Mouse (Mus musculus) cerebellum, adult 18-20 months (tissue): ENCODE measurements around the gene Tmem254b.
"Not testable (repeated sequence)": the region's sequence is repeated elsewhere in the genome, so short reads cannot be mapped to it uniquely, and the experiment has no call there.

Experiments used
- DNase-seq, 2 experiments: peaks; one replicate each; pipeline ENCODE4 v3.0.0; 2021

The Tmem254b gene

DNA sequence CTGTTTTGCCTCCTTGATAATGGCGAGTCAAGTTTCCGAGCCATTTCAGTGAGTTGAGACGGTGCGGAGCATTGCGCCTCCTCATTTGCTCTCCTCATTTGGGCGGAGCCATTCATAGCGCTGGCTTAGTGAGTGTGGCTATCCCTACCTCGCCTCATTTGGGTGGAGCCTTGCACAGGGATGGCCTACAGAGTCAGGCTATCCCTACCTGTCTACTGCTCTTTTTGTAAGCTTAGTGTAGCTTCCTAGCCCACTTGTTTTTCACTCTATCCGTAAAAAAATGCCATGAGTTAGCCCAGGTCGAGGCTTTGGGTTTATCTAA lies at the start of gene Tmem254b:
Gene Tmem254b (minus strand): TSS at position 116 of the 322 bp plus-strand sequence.
- DNase-seq, result not testable (repeated sequence)

- DNase-seq, result not testable (repeated sequence)
Observed at GRCm38 (mm10) chr14:26237183-26237582, 30.3 kb upstream of the Tmem254b start.

DNA sequence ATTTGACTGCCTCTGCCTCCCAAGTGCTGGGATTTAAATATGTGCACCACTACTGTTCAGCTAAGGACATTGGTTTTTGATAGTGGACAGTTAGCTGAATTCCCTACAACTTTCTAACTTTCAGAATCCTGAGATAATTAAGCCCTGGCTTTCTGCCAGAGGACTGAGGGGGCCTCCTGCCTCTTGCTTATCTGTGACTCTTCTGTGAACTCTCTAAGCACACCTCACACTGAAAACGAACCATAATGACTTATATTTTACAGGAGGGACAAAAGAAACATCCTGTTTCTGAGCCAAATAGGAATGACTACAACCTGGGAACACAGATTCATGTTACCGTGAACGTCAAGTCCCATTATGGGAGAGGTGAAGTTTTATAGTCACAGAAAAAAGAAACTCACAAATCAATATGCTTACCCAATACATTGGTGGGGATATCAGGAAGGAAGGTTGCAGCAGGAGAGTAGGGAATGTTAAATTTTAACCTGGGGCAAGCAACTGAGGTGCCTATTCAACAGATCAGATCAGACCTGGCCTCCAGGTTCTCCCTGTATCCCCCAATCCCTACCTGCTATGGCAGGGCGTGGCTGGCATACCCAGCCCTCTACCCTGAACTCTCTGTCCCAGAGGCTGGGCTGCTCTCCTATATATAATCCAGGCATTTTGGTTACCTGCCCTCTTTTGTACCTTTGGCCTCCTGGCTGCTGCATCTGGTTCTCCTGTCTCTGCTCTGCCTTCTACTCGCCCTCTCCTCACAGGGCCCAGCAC lies 9.6 kb upstream of the Tmem254b start:
- not testable (repeated sequence) for DNase-seq

DNA sequence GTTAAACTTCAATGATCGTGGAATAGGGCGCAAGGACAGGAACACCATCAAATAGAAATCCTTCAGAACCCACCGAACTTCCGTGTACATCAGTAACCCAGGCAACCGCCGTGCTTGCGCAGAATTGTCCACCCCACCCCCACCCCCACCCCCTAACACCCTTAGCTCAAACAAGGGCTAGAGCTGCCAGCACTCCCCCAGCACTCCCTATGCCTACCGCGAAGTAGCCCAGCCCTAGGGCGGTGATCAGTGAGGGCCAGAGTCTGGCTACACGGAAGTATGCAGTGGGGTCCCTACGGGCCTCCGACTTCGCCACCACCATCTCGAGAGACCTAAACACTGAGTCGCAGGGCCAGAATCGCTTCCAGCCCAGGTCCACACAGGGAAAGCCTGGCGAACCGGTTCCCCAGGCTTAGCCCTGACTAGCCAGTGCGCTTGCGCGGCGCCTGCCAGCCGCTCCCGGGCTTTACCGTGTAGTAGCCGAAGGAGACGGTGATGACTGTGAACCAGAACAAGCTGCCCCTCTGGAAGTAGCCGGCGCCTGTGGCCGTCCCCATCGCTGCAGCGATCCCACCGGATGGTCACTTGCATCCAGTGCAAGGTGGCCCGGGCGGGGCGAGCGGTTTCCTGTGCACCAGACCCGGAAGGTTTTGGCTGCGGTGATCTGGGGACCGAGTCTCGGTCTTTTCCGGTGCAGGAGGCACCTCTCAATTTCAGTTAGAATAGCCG lies 480 bp downstream of the Tmem254b start:
- not testable (repeated sequence) for DNase-seq

DNA sequence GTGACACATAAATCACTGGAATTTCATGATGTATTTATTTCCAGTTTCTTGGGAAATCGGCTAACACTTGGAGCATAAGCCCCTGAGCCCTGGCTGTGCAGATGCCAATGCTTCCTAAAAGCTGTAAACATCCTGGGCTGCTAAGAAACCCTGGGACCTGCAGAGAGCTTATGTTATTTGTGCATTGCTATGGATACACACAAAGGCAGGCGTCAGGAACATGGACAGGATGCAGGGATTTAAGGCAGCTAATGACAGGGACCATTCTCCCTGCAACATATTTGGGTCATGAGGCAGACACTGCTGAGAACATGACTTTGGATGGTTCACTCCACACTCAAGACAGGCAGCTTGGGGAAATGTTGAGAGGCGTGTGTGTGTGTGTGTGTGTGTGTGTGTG lies 9.0 kb downstream of the Tmem254b start:
- not testable (repeated sequence) for DNase-seq

DNA sequence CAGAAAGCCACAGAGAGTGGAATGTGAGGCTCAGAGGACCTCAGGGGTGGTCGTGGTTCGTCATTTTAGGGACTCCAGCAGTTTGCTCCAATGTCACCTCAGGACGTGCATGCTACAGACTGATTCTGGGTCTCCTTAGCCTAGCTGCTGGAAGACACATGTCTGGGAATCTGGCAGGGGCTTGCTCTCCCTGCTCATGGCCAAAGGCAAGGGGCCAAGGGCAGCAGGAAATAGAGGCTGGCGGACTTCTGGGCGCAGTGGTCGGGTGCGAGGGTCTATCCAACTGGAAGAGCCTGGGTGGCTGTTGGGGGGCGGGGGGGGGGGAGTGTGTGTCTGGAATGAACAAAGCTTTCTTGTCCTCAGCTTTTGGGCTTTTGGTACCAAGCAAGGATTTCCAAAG lies 18.5 kb downstream of the Tmem254b start:
- not testable (repeated sequence) for DNase-seq

DNA sequence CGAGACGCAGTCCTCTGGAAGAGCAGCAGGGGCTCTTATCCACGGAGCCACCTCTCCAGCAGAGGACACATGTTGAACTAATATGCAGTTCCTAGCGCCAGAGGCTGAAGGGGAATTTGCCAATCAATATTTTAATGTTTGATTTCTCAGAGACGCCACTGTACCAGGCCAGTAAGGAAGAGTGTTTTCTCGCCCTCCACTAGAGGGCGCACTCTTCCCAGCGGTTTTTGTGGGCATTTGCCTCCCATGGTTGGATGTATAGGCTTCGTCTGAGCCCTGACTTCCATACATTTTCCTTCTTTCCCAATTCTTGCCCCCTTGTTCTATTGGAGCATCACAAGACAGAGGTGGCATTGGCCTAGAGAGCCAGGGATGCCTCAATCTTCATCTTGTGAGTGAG lies 20.2 kb downstream of the Tmem254b start:
- not testable (repeated sequence) for DNase-seq

DNA sequence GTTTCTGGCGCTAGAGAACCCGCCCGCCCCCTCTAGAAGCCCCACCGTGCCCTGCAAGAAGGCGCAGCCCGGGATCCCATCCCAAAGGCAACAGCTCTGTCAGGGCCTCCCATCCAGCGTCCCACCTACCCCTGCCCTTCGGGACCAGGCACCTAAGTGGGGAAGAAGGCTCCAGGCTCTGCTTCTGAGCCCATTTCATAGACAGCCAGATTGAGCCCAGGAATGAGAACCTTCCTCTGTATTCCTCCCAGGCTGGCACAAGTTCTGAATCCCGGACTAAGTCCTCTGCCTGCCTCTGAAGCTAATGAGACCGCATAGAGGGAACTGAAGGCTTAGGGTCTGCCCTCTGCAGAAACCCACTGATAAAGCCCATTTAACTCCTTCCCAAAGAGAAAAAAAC lies 24.5 kb downstream of the Tmem254b start, which contains the start of gene Plac9b:
Gene Plac9b (minus strand): TSS at position 101 of the 400 bp plus-strand sequence.
- DNase-seq, result not testable (repeated sequence)

GRCm38 (mm10) chr14:26181660-26182059 lies 25.2 kb downstream of the Tmem254b start:
- not testable (repeated sequence) for DNase-seq

GRCm38 (mm10) chr14:26175028-26175427 lies 31.8 kb downstream of the Tmem254b start:
- not testable (repeated sequence) for DNase-seq

DNA sequence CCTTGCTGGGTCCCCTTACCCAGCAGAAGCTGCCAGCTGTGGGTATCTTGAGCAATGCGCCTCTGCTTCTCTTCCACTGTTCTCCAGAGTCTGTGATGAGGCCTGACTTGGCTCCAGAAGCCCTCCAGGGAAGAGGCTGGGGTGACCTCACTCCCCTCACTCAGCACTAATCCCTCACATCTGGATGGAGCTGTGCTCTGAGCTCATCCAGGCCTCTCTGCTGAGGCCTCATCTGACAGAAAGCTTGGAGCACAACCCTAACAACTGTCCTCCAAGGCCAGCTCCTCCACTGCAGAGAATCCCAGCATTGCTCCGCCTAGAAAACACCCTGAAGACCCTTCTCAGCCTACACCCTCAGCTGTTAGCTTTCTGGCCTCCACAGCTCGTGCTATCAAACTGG lies 32.9 kb downstream of the Tmem254b start:
- DNase-seq, result not testable (repeated sequence)

DNA sequence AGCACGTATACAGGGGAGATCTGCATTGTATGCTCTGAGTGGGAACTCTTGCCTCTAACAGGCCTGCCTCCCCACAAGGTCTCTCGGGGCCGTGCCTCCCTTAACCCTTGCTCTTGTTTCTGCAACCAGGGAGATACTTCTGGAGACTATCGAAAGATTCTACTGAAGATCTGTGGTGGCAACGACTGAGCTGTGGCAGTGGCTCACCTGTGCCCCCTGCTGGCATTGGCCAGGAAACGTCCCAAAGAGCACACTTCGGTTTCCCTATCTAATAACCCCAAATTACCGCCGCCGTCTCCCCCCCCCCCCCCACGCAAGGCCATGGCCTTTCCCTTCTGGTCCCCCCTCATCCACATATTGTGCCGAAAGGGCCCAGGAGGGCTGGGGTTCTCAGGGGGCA lies 41.6 kb downstream of the Tmem254b start:
- not testable (repeated sequence) for DNase-seq

DNA sequence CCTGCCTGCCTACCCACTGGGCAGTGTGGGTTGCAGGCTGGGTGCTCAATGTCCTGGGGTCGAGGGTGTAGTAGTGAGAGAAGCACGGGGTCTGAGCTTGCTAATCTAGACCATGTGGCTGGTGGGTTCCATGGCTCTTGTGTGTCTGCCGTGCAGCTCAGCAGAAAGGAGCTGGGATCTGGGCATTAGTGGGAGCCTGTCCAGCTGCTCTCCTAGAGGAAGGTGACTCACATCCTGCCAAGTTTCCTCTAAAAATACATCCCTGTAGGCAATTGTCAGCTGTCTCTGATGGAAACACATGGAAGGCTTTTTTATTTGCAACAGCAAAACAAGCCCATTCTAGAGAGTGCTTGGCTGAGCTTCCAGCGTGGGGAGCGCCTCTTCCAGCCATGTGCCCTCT lies 44.4 kb downstream of the Tmem254b start:
- DNase-seq, result not testable (repeated sequence)

DNA sequence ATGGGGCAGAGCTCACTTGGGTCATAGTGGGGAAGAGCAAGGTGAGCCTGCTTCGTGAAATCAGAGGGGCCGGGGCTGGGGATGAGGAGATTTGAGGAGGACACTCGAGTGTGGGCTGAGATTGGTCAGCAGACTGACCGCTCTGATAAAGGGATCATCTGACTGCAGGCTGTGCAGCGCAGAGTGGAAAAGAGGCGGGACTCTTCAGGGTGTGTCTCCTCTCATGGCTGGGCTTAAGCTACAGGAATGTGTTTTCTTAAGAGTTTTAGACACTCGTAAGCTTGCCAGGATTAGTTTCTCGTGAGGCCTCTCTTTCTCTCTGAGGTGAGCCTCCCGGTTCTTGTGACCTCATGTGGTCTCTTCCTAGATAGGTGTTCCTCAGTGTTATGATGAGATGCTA lies 45.7 kb downstream of the Tmem254b start:
- DNase-seq, result not testable (repeated sequence)

DNA sequence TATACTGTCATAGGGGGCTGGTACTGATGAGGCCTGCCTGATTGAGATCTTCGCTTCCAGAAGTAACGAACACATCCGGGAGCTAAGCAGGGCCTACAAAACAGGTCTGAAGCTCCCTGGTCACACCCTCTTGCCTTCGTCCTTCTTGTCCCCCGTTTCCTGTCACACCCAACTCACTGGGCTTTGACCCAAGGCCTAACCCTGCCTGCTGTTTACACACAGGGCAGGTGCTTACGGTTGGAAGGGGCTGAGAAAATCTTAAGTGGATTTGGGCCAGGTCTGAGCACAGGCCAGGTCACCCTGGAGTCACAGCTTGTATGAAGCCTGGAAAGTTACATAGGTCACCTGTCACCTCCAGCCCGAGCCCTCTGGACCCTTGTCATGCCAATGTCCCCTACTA lies 50.8 kb downstream of the Tmem254b start:
- not testable (repeated sequence) for DNase-seq
